Mouse (Mus musculus) frontal cortex, adult 2 months (tissue): ENCODE data around the gene Robo2. TPM values are rescaled to one million over a fixed set of nuclear protein-coding genes. Genes with fewer than 3 reads are reported as not detected.

Experiments
- DNase-seq, 2 experiments: peaks; one replicate each; pipeline ENCODE4 v3.0.0; 2022; ENCODE audit warnings: low spot score in 1 of 2; ENCODE audit errors: extremely low spot score in 1 of 2
- polyA plus RNA-seq: library from polyadenylated mRNA; depleted of rRNA; stranded (reverse); fragments of >200 nt; gene quantifications from 2 replicates; pipeline ENCODE4 v1.2.3, GENCODE M21; 2012

Robo2 gene
- polyA plus RNA-seq, 1 experiment: 71.3 TPM

DNA sequence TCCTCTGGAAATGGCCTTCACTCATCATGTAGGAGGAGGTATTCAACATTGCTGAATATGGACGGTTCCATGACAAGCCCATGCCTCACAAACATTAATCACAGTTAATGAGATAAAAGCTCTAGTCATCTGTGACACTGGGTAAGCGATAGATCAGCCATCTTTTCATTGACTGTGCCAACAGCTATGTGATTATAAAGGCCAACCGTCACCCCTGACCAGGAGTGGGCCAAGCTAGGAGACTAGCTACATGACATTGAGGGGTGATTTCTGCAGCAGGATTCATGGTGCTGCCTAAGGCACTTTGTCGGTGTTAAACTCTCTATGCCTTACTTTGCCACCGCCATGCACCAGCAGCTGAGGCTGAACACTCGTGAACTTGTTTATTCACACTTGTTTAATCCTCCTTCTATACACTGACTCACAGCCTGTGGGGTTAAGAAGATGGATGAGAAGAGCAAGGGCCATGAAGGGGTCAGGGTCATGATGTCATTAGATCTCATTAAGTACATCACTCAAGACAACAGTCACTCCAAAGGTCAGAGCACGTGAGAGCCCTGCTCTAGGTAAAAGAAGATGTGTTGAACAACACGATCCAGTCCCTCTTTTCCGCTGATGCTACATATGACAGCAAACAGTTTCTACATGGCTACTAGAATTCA, 72.5 kb downstream of the Robo2 start:
- DNase-seq: no peak

DNA sequence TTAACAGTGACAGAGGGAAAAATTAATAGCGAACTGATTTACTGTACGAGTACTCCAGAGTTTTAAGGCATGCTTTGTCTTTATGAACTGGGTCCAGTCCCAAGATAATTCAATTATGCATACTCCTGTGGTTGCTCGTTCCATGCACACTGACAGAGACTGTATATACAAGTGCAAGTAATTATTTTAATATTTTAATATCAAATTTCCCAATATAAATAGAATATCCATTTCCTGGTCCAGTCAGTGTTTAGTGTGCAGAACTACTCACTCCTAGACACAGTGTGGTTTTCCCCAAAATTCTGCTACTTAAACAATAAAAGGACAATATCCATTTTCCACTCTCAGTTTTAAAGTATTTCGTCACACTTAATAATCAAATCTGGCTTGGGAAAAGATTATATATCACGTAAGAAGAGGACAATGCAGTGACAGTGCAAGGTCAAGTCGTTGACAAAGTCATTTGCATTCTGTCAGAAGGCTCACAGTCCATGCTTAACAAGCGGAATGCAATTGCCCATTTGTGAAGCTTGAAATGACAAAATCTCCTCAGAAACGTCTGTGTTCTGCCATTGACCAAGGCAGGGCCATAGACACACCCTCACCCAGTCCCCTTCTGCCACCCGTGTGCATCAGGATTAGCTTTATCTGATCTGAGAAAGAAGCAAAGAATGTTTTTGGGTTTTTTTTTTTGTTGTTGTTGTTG, 89.8 kb downstream of the Robo2 start:
- DNase-seq: no peak

DNA sequence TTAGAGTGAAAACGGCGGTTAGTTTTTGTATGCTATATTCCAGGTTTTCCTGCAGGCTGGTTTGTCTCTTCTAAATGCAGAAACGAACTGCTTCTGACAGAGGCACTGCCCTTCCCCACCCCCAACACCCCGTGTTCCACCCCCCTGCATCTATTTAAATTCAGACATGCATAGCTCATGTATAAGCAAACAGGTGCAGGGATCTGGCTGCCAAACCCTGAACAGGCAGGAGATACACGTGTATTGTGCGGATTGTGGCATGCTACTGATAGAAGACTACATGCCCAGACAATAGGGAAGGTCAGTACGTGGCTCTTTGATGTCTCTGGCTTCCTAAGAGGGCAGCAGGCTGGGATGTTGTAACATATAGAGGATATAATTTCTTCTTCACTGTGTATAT, 95.5 kb downstream of the Robo2 start:
- DNase-seq: peak in 1 of 2 experiments; percentile 8

DNA sequence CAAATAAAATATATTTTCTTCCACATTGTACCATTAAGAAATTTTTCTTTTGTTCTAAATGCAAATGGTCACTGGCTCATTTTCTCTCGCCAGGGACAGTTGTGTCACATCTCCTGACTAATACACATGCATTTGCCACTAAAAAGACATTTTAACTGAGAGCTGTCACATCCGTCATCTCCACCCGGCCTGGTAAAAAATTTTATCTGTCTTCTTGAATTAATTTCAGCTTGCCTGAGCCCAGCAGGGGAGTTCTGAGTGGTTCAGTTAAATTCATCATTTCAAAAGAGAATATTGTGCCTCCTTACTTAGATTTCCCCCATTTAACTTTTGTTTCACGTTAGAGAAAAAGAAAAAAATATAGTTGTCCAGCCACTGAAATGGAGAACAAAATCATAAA, 98.4 kb downstream of the Robo2 start:
- DNase-seq: no peak

DNA sequence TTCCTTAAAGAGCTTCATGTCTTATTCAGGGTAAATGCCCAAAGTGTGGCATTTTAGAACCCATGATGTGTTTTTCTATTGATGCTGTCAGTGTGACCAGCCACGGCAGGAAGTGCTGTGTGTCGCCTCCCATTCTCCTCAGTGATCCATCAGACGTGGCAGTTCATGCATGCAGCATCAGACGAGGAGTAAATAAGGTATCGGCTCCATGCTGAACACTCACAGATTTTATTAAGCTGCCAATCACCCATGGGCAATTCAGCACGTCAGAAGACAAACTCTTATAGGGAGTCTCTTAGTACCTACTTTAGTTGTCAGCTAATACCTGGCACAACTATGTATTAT, 104.1 kb downstream of the Robo2 start:
- DNase-seq: no peak

DNA sequence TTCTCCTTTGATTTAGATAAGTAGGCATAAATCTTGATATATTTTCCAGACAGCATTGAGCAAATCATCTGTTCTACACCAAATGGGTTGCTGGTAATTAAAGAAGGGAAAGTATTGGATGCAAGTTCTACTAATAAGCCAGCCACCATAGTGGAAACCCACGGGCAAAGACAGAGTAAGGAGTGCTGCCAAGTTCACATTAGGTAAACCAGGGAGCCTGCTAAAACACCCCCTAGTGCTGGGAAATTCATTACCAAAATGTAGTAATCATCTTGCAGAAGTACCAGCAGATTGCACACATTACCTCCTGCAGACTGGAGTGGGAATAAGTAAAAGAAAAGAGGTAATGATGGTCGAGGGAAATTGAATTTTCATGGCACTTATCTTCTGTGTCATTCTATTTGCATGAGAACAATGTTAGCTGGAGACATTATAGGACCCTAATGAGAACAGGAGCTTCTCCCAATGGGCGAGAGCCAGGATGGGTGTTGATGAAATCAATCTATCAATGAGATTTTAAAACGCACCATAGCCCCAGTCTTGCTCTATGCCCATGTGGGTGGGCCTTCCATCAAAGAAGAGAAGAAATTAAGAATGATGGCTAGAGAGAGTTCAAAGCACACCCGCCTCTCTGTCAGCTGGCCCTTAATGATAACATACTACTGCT, 104.6 kb downstream of the Robo2 start:
- no peak for DNase-seq

DNA sequence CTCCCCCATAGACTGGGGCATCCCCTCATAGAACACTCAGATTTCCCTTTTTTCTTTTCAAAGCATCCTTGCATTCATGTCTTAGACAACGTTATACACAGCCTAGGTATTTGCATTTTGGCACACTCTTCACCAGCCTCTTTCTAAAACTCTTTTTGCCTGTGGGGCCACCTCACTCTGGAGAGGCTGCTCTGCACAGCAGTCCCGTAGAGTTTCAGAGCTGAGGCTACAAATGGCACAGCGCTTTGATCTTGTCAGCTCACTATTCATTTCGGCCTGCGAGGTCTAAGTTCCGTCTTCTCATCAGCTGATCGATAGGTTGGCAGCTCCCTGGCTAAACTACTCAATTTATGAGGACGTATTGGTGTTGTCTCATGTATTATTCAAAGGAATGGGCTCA, 123.7 kb downstream of the Robo2 start:
- DNase-seq: no peak

DNA sequence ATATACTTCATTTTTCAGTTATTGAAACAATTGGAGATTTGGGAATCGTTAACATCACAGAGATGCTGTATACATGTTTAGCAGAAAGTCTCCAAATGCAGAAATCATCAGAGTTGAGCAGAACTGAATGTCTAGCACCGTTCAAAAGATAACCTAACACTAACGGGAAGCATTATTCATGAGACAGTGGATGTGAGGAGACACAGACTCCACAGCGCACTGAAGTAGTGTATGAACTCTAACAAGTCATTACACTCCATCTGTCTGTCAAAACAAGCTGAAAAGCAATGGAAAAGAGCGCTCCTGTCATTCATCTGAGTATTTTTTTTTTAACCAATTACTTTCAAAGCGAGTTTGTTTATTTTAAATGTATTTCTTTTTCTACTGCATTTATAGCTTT, 129.1 kb downstream of the Robo2 start:
- DNase-seq: no peak

DNA sequence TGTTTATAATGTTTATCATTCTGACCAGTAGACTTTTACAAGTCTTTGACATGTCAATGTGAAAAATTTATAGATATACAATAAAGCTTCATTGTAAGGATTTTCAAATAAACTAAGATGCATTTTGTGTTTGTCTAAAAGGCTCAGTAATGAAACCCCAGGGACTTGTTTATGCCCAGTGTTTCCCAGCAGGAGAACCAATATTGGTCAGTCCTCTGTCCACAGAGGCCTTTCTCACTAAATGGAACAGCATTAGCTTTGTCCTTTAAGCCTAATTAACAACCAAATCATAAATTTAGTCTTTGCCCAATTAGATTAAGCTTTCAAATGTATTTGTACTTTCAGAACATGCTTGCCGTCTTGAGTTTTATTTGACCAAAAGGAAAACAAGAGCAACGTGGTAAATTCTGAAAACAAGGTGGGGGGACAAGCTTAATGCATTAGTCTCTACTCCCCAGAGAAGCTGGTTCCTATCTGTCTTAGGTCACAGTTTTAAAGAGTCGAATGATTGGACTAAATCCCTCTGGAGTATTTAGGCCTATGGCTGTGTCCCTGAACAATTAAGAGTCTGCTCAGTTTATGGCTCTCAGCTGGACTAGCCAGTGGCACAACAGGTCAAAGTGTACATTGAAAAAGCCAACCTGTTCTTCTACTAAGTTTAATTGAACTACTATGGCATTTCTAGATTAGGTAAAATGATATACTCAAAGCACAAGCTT, 134.6 kb downstream of the Robo2 start:
- no peak for DNase-seq

DNA sequence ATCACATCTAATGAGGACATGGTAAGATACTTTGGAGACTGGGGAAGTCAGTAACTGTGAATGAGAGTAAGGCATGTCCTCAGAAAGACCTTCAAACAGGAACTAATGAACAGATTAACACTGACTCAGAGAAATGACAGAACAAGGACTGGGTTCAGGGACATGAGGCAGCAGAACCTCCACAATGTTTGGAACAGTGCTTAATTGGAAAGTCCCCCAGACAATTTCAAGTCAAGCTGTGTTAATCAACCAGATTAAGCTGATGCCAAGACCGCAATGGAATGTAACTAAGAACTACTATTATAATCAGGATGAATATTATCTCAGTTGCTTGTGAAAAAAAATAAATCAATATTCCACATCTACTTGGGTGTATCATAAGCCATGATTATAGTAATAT, 137.0 kb downstream of the Robo2 start:
- no peak for DNase-seq

DNA sequence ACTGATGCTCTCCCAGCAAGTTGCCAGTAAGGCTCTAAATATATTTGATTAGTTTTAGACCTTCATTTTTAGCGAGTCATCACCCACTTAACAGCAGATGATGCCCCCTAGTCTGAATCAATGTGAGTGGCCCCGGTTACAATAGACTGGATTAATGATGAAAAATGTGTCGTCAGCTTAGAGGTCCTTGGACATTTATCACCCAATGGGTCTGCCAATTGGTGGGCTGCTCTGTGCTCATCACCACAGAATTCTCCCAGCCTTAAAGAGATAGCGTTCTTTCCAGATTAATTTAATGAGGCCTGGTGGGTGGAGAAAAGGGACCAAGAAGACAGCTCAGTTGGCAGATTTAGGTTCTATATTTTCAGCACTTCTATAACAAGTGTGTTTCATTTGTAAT, 138.6 kb downstream of the Robo2 start:
- DNase-seq: no peak

DNA sequence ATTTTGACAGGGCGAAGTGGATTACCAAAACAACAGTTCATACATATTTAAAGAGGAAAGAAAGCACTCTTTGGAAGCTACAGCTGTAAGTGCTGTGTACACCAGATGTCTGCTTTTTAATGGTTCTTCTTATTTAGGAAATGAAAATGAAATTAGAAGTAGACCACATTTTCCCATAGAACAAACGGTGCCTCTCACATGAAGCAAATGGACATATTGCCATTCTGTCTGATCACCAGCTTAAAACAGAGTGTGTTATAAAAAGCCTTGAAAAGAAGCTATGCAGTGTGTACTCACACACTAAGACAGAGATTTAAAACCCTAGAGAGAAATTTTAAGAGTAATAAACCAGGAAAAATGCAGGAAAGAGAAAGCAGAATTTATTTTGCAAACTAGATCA, 153.4 kb downstream of the Robo2 start:
- no peak for DNase-seq

DNA sequence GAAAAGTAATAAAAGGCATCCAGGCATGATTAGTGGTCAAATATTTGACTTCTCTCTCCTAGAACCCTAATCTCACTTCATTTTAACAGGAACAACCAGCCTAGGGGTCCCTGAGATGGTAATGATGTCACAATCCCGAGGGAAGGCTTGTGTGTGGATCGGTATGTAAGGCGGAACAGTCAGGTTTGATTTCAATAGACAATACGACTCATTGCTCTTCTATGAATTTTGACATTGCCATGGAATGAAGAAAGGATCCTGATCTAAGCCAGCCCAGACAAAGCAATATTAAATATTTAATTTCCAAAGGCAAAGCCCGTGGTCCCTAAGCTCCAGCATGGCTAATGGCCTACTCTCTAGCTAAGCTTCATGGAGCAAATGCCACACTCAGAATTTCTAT, 167.2 kb downstream of the Robo2 start:
- DNase-seq: no peak

DNA sequence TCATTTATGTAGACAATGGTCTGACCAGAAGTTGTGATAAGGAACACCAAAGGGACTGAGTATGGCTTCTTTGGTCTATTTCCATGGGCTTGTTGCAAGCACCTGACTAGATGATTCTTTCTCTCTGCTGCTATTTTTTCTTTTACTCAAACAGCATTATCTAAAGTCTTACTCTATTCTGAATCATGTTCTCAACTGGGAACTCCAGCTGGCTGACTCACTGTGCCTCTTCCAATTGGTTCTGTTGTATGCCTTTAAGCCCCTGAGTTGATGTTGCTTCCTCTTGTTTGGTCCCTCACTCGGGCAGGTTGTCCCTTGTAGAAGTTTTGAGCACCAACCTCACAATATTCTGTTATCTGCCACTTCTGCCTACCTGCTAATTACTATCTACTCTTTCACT, 170.1 kb downstream of the Robo2 start:
- no peak for DNase-seq

DNA sequence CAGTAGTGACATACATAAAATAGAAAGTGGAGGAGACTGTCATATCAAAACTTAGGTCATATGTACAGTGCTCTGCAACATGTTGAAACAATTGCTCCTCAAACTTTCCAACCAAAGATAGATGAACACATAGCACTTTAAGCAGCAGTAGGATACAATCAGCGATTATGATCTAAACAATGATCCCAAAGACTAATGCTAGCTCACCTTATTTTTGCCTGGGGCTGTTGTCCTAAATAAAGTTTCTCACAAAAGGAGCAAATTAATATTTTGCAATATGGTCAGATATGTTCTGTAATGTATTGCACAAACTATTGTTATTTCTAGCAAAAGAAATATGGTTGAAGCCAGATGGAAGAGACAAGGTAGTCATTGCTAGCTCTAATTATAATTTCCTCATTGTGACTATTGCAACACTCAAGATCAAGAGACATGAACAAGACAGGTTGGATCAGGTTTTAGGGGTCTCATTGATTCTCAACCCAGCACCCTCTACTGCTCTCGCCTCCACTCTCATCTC, 174.2 kb downstream of the Robo2 start:
- no peak for DNase-seq

DNA sequence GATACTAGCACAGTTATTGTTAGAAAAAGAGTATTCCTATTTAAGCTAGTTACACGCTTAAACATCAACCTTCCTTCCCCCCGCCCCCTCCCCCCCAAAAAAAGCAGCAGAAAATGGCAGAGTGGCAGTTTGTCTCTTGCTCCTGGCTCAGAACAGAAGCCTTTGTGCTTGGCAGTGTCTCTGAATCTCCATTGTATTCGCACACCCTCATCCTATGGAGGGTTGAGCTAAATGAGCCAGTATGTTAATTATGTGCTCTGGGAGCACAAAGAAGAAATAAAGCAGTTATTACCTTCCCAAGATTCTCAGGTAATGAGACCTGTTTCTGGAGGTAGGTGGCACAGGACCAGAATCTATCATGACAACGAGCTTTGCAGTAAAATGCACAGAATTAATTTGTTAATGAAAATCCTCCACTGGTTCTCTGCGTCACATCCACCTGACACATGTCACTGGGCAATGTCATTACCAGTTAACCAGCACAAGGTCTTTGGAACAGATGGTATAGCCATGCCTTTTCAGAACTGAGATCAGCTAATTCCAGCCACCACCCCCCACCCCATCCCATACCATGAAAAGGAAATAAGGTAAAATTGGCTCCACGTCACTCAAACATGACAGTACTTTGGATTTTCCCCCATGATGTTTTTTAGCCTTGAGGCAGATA, 177.1 kb downstream of the Robo2 start:
- DNase-seq: no peak

DNA sequence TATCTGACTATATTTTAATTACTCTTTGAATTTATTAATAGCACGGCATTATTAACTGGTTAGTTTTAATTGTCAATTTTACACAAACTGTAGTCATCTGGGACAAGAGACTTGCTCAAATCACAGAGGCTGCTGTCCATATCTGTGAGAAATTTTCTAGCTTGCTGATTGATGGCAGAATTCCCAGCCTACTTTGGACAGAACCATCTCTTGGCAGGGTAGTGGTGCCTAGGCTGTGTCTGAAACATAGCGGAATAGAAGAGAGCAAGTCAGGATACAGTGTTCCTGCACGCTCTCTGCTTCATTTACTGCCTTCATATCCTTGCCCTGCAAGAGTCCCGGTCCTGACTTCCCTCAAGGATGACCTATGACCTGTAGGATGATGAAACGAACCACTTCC, 178.0 kb downstream of the Robo2 start:
- no peak for DNase-seq

DNA sequence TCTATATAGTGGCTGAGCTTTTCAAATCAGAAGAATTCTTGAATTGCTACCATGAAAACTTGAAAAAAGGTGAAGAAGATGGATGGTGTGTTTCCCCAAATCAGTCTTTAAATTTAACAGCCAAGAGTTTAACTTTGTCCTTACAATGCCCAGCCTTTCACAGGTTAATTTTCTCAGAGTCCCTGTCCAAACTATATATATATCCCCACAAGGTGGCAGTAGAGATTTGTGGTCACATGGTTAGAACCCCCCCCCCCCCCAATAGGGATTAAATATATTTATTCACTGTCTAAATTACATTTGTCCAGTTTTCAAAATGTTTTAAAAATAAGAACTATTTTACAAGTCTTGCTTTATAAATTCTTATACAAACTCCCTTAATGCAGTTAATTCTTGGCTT, 184.3 kb downstream of the Robo2 start:
- DNase-seq: no peak

DNA sequence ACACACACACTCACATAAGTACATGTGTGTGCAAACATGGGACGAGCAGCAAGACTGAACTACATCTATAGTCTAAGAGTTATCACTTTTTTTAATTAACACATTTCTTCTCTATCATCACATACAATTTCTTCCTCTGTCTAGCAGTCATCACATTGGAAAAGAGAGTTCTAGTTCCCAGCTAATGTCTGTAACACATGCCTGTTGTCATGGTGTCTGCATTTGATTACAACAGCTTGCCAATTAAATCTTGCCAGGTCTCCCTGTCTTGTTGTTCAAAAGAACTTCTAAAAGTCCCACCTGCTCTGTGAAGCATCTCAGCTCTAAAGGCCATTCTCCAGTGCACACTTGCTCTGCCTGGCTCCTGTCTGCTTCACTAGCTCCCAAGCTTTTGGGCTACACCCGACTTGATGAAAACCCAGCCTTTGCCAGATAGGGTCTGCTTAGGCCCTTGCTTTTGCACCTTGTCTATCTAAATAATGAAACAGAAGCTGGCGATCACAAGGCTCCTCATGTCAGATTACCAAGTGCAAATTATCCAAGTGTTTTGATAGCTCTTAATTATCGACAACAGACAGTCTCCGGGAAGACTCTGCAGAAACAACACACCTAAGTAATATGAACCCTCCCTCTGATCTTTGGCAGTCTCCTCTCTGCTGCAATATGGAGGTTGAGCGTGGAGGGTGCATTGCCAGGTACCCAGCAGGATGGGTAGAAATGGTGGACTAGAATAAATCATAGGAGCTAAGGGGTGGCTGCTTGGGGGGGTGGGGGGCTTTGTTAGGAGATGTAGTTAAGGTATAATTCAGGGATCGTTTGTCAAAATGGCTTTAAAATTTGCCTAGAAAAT, 186.0 kb downstream of the Robo2 start:
- DNase-seq: no peak

DNA sequence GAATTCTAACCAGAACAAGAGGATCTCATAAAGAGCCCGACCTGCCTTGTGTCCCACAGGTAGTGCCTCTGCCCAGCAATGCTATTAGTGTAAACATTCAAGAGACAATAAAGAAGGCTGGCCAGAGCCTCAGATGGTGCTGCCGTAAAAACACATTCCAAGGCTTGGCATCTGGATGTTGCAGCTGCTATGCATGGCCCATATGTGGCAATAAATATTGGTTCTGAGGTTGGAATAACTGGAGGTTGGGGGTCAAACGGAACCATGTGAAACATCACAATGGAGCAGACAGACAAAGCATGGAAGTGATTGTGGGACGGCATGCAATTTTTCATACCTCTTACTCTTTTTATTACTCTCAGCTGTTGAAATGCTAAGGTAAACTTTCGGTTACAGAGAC, 189.1 kb downstream of the Robo2 start:
- DNase-seq: no peak
